Mouse (Mus musculus) neural tube, embryonic 11.5 days (tissue): ENCODE data around the gene Tmem56. TPM values are rescaled to one million over a fixed set of nuclear protein-coding genes. Genes with fewer than 3 reads are reported as not detected.

Experiments used
- ATAC-seq: fragments of 200-750 bp; cut with Nextera tagmentation; 2 replicates; pipeline ENCODE4 v1.8.0; 2017; ENCODE audit warnings: moderate number of reproducible peaks, mild to moderate bottlenecking, moderate TSS enrichment, moderate library complexity; ENCODE audit not compliant: insufficient read depth, low FRiP score, low TSS enrichment
- DNase-seq: peaks from one replicate; pipeline ENCODE4 v3.0.0-alpha.2; 2015; ENCODE audit warnings: low spot score
- H3K27ac ChIP-seq: fragments of 300-500 bp; sonication (generic); 2 replicates; pipeline ENCODE4 v1.5.1; 2014; ENCODE audit warnings: low read depth, mild to moderate bottlenecking, low read length
- H3K27me3 ChIP-seq: fragments of 300-500 bp; sonication (generic); 2 replicates; pipeline ENCODE4 v1.6.1; 2014; ENCODE audit warnings: mild to moderate bottlenecking, low read length, mixed read lengths; ENCODE audit not compliant: control insufficient read depth, insufficient read depth
- H3K36me3 ChIP-seq: fragments of 300-500 bp; sonication (generic); 2 replicates; pipeline ENCODE4 v1.6.1; 2014; ENCODE audit warnings: mild to moderate bottlenecking, low read length, moderate library complexity, mixed read lengths; ENCODE audit not compliant: control insufficient read depth, insufficient read depth
- H3K4me1 ChIP-seq: fragments of 300-500 bp; sonication (generic); 2 replicates; pipeline ENCODE4 v1.6.1; 2014; ENCODE audit warnings: low read length, mixed read lengths; ENCODE audit not compliant: control insufficient read depth, insufficient read depth
- H3K4me2 ChIP-seq: fragments of 300-500 bp; sonication (generic); 2 replicates; pipeline ENCODE4 v1.6.1; 2014; ENCODE audit warnings: low read depth, mild to moderate bottlenecking, moderate library complexity
- H3K4me3 ChIP-seq: fragments of 300-500 bp; sonication (generic); 2 replicates; pipeline ENCODE4 v1.5.1; 2014; ENCODE audit warnings: low read depth, low read length
- H3K9ac ChIP-seq: fragments of 300-500 bp; sonication (generic); 2 replicates; pipeline ENCODE4 v1.6.1; 2014; ENCODE audit warnings: mild to moderate bottlenecking, low read length
- H3K9me3 ChIP-seq: fragments of 300-500 bp; sonication (generic); 2 replicates; pipeline ENCODE4 v1.6.1; 2016; ENCODE audit warnings: low read length; ENCODE audit not compliant: control insufficient read depth
- WGBS: fragments of 180-500 bp; shearing (Covaris S2); extraction: QIAGEN DNeasy Blood & Tissue Kit; methylation state at CpG from one replicate; pipeline ENCODE4 v1.1.7; 2014; 5-methylcytosine and 5-hydroxymethylcytosine counted together
- polyA plus RNA-seq: library from polyadenylated mRNA; unstranded; fragments of >200 nt; fragmentation: Nextera tagmentation; extraction: Ambion mirVana; gene quantifications from 2 replicates; pipeline ENCODE4 v1.2.1, GENCODE M21; 2014

The Tmem56 gene
- polyA plus RNA-seq, 1 experiment from 2014 or later = 1.1 TPM

DNA sequence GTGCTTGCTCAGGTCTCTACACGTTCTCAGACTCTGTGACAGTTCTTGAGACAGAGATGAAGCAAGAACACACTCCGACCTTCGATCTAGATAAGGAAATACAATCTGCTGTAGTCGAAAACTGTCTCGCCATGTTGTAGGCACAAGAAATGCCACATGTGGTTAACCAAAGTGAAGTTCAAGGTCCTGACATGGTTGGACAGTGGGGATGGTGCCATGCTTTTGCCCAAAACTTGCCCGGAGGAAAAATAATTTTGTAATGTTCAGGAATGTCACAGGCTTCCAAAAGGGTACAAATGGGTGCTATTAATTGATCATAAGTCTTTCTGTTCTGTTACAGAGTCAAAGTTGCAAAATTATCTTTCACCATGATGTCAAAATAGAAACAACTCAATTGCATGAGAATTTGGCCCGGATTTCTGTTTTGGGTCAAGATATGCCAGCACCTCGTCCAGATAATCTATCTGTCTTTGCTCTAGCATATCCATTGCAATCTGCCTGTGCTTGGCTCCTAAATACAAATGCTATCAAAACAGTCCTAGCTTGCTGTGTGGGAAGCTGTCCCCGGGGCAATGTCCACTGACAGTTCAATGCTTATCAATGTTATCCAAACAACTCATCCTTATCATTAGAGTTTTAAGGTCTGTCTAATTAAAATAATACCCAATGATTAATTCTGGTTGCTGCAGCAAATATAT, 108.5 kb downstream of the Tmem56 start:
- no peaks in the 10 kb centered on the region for H3K9me3 ChIP-seq
- no peak overlapping the region for H3K9ac ChIP-seq
- no peak for DNase-seq
- no peaks in the 10 kb centered on the region for H3K27me3 ChIP-seq
- H3K36me3 ChIP-seq = no peaks in the 10 kb centered on the region
- 82% methylated on average over 9 of the region's 9 CpGs for WGBS
- no peaks in the 10 kb centered on the region for H3K4me1 ChIP-seq
- no peak for ATAC-seq
- no peak overlapping the region for H3K27ac ChIP-seq
- no peak overlapping the region for H3K4me2 ChIP-seq
- H3K4me3 ChIP-seq = no peak overlapping the region

DNA sequence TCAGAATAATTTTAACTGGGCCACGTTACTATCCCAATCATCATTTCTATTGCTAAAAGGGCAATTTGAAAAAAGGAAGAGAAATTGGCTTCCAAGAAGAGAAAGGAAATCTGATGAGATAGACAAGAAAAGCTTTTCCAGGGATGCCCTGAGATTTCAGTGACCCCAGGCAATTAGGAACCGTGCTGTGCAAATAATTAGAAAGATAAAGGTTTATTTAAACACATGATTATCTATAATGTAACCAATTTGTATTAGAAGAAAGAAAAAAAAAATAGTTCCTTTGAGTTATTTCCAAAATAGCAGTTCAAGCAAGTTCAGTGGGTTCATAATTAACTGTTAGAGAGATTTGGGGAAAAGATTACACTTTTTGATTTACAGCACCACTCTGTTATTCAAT, 110.2 kb downstream of the Tmem56 start:
- Histone ChIP-seq H3K9me3 (no peaks in the 10 kb centered on the region), H3K9ac (no peak overlapping the region), H3K27me3 (no peaks in the 10 kb centered on the region), H3K4me2 (no peak overlapping the region), H3K36me3 (no peaks in the 10 kb centered on the region), H3K4me1 (no peaks in the 10 kb centered on the region), H3K4me3 (no peak overlapping the region), H3K27ac (no peak overlapping the region)
- DNase-seq = no peak
- WGBS = 92% methylated on average over 2 of the region's 2 CpGs
- no peak for ATAC-seq

DNA sequence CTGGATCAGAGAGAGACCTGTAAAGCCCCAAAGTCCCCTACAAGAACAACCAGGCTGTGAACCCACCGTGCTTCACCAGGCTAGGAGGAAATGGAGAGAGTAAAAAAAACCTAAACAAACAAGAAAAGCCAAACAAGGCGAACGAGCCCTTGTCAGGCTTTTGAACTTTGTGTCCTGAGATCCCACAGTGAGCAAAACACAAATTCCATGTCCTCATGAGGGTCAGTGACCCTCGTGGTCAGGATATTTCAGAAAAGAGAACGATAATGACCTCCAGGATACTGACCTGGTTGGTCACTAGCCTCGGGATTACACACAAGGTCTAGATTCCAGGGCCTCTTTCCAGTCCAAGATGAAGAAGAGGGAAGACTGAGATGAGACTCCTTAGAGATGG, 111.0 kb downstream of the Tmem56 start:
- Histone ChIP-seq H3K4me1 (no peaks in the 10 kb centered on the region), H3K9ac (no peak overlapping the region), H3K4me3 (no peak overlapping the region; the same call in 1 of the 2 replicates), H3K36me3 (no peaks in the 10 kb centered on the region), H3K4me2 (peak overlapping the region; percentile 72), H3K27me3 (no peaks in the 10 kb centered on the region), H3K27ac (no peak overlapping the region), H3K9me3 (no peaks in the 10 kb centered on the region)
- 57% methylated on average over 6 of the region's 6 CpGs for WGBS
- DNase-seq (no peak), ATAC-seq (no peak)

- peak; percentile 93 for DNase-seq
- Histone ChIP-seq H3K9me3 (no peaks in the 10 kb centered on the region), H3K36me3 (no peaks in the 10 kb centered on the region), H3K27ac (no peak within 1 kb of the TSS), H3K27me3 (no peaks in the 10 kb centered on the region), H3K4me2 (peak within 1 kb of the TSS; percentile 72), H3K9ac (peak within 1 kb of the TSS; percentile 68), H3K4me3 (peak within 1 kb of the TSS; percentile 58), H3K4me1 (no peaks in the 10 kb centered on the region)
- peak; percentile 92 for ATAC-seq
- WGBS = 1% methylated on average over 39 of the region's 40 CpGs
Measured at GRCm38 (mm10) chr3:121171243-121171871, 111.5 kb downstream of the Tmem56 start, which contains the start of gene Rwdd3. Gene Rwdd3 (minus strand): TSS chr3:121171695.

GRCm38 (mm10) chr3:121170631-121171030, 112.3 kb downstream of the Tmem56 start:
- Histone ChIP-seq H3K36me3 (no peaks in the 10 kb centered on the region), H3K9me3 (no peaks in the 10 kb centered on the region), H3K9ac (no peak overlapping the region), H3K27ac (no peak overlapping the region), H3K4me1 (no peaks in the 10 kb centered on the region), H3K4me2 (peak overlapping the region; percentile 72; the same call in 1 of the 2 replicates), H3K4me3 (no peak overlapping the region), H3K27me3 (no peaks in the 10 kb centered on the region)
- ATAC-seq (0 out of 2 replicates have a peak, but pooled peaks have one; percentile 8), DNase-seq (no peak)
- WGBS = 60% methylated on average over 7 of the region's 7 CpGs

DNA sequence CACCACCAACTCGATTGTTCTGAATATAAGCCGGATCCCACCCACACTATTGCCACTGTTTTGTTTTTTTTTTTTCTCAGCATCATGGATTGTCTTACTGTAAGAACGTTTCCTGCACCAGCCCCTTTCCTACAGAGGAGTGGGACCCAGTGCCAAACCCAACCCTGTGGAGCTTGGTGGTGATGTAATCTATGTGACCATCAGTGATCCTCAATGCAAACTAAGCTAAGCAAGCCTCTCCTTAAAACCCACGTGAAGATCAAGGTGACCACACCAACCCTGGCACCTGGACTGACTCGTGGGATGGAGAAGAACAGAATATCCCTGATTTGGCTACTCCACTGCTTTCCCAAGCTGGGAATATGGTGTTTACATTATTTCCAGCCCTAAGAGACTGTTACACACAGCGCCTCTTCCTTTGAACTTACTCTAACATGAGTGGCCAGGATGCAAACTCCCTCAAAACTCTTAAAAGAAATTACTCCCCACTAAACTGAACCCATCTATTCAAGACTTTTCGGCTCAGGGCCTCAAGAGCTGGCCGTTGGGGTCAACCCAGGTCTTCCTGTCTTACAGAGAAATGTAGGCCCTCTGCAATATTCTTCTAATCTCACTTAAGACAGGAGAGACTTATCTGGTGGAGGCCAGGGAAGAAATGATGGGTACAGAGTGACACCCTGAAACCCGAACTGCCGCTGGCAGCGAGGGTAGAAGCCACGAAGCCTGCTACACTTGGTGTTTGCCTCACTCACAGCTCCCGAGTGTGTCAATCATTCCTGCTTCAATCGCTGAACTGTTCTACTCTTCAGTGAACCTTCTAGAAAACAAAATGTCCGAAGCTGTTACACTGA, 113.6 kb downstream of the Tmem56 start:
- Histone ChIP-seq H3K9me3 (no peaks in the 10 kb centered on the region), H3K4me2 (no peak overlapping the region), H3K9ac (no peak overlapping the region), H3K4me3 (no peak overlapping the region), H3K4me1 (no peaks in the 10 kb centered on the region), H3K27ac (no peak overlapping the region), H3K27me3 (no peaks in the 10 kb centered on the region), H3K36me3 (no peaks in the 10 kb centered on the region)
- no peak for DNase-seq
- ATAC-seq = no peak
- 86% methylated on average over 15 of the region's 15 CpGs for WGBS

DNA sequence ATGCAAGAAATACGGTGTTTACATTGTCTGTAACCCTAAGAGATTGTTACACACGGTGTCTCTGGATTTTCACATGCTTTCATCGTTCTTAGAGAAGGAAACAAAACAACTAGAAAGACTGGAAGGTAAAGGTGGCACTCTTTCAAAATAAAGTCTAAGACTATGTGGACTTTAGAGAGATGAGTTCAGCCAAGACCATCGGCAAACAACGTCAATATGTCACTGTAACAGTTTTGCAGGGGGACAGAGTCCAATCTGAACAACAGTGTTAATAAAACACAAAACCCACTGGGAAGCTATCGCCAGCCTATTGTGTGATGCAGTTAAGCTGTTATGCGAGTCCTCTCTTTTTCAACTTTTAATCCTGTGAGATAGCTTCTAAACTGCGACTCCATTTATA, 114.3 kb downstream of the Tmem56 start:
- ATAC-seq (no peak), DNase-seq (no peak)
- 92% methylated on average over 8 of the region's 8 CpGs for WGBS
- H3K27me3 ChIP-seq = no peaks in the 10 kb centered on the region
- no peak overlapping the region for H3K9ac ChIP-seq
- no peaks in the 10 kb centered on the region for H3K4me1 ChIP-seq
- H3K4me2 ChIP-seq = no peak overlapping the region
- H3K9me3 ChIP-seq = no peaks in the 10 kb centered on the region
- H3K4me3 ChIP-seq = no peak overlapping the region
- no peak overlapping the region for H3K27ac ChIP-seq
- no peaks in the 10 kb centered on the region for H3K36me3 ChIP-seq

- Histone ChIP-seq H3K27me3 (no peaks in the 10 kb centered on the region), H3K36me3 (no peaks in the 10 kb centered on the region), H3K4me2 (no peak overlapping the region), H3K9ac (no peak overlapping the region), H3K9me3 (no peaks in the 10 kb centered on the region), H3K4me3 (no peak overlapping the region), H3K4me1 (no peaks in the 10 kb centered on the region), H3K27ac (no peak overlapping the region)
- ATAC-seq = peak; percentile 35; the same call in 1 of the 2 replicates
- 54% methylated on average over 7 of the region's 7 CpGs for WGBS
- DNase-seq = peak; percentile 55
Measured at GRCm38 (mm10) chr3:121163271-121163819, 119.6 kb downstream of the Tmem56 start.
